Mouse (Mus musculus) testis, adult 2 months (tissue): Measurements from ENCODE around the gene Rtl1. TPM values are rescaled to one million over a fixed set of nuclear protein-coding genes. Genes with fewer than 3 reads are reported as not detected.

Source experiments
- H3K27ac ChIP-seq: fragments of 200-500 bp; 2 replicates; pipeline ENCODE4 v1.5.1; 2012; ENCODE audit warnings: low read depth, low read length; ENCODE audit not compliant: control insufficient read depth, insufficient read depth
- H3K27me3 ChIP-seq: fragments of 200-500 bp; 2 replicates; pipeline ENCODE4 v1.6.1; 2012; ENCODE audit warnings: mild to moderate bottlenecking, low read length, moderate library complexity; ENCODE audit not compliant: control insufficient read depth, insufficient read depth
- H3K36me3 ChIP-seq: fragments of 200-500 bp; 2 replicates; pipeline ENCODE4 v1.6.1; 2012; ENCODE audit warnings: mild to moderate bottlenecking, low read length; ENCODE audit not compliant: control insufficient read depth, insufficient read depth
- H3K4me1 ChIP-seq: fragments of 200-500 bp; 2 replicates; pipeline ENCODE4 v1.6.1; 2012; ENCODE audit warnings: low read length; ENCODE audit not compliant: control insufficient read depth, insufficient read depth
- H3K4me3 ChIP-seq: fragments of 200-500 bp; 2 replicates; pipeline ENCODE4 v1.5.1; 2012; ENCODE audit warnings: low read depth, mild to moderate bottlenecking, low read length, moderate library complexity, mixed read lengths; ENCODE audit not compliant: control insufficient read depth
- CTCF ChIP-seq: fragments of 200-500 bp; IDR thresholded peaks from 2 replicates; pipeline ENCODE4 v1.5.1; 2012; ENCODE audit warnings: low read depth, mild to moderate bottlenecking, inconsistent platforms, low read length, moderate library complexity; ENCODE audit not compliant: control insufficient read depth, insufficient read depth, insufficient replicate concordance
- POLR2A ChIP-seq: fragments of 200-500 bp; IDR thresholded peaks from 2 replicates; pipeline ENCODE4 v1.6.1; 2012; ENCODE audit warnings: low read depth, mild to moderate bottlenecking, inconsistent platforms, low read length, moderate library complexity; ENCODE audit not compliant: control insufficient read depth
- polyA plus RNA-seq: library from polyadenylated mRNA; depleted of rRNA; stranded (reverse); fragments of >200 nt; gene quantifications from 2 replicates; pipeline ENCODE4 v1.2.3, GENCODE M21; 2012; rRNA removed

Gene Rtl1
- polyA plus RNA-seq: not detected in 2 replicates

DNA sequence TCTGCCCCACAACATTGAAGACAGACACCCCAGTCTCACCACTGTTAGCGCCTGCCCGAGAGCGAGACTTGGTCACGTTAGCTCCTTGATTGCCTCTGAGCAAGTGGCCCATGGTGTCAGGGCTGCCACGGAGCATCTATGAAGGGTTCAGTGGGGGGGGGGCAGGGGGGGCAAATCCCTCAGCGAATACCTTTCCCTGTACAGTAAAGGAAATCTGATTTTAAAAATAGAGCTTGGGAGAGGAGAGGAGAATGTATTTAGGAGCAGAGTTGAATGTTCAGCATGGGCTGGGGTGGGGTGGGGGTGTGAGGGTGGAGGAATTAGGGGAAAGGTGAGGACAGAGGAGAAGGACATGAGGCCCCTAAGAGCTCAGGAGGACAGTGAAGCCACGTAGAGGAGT lies at the start of gene Rtl1:
Gene Rtl1 (minus strand): TSS at position 101 of the 400 bp plus-strand sequence.
- no peak for TF ChIP-seq POLR2A
- no peak for TF ChIP-seq CTCF
- Histone ChIP-seq H3K27me3 (no peaks in the 10 kb centered on the region), H3K36me3 (no peaks in the 10 kb centered on the region), H3K4me3 (no peak within 1 kb of the TSS), H3K4me1 (no peaks in the 10 kb centered on the region), H3K27ac (no peak within 1 kb of the TSS)

DNA sequence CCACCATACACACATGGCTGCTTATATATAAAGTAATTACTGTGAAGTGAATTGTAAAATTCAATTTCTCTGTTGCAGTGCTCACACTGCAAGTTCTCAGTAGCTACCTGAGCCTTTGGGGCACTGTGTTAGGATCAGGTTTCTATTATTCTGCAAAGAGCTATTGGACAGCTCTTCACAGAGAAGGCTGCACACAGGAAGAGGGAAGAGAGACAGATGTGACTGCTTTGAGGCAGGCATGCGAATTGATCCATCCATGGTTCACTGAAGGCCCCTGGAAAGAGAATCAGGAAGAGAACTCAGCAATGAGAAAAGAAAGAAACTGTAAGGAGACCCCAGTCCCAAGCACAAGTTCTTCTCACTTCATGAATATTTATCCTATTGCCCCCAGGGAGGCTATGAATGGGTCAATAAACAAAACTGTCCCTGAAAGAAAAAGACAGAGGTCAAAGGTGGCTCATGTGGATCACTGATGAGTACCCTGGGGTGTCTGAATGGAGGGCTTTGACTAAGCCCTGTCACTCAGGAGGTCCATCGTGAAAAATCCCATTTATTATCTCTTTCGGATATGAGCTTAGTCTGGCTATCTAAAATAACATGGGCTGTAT lies 40.5 kb upstream of the Rtl1 start:
- no peaks in the 10 kb centered on the region for H3K36me3 ChIP-seq
- no peak for TF ChIP-seq POLR2A
- TF ChIP-seq CTCF: no peak
- no peaks in the 10 kb centered on the region for H3K27me3 ChIP-seq
- H3K4me3 ChIP-seq: no peak overlapping the region
- H3K4me1 ChIP-seq: no peaks in the 10 kb centered on the region
- no peak overlapping the region for H3K27ac ChIP-seq

DNA sequence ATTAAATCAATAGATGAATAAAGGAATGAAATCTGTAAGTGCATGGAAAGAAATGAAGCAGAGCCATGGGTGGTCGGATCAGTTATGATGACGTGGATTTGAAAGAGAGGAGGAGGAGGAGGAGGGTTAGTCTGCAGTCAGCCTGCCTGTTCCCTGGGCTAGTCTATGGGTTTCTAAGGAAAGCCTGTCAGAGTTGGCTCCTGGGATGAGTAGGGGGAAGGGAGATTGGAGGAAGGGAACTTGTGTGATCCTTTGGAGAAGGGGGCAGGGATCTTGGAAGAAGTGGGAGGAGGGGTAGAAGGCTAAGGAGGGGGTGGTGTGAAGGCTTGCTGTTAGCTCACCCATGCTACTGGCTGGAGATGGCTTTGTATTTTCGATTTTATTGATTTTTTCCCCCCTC lies 31.9 kb upstream of the Rtl1 start:
- TF ChIP-seq CTCF (no peak), POLR2A (no peak)
- Histone ChIP-seq H3K4me1 (no peaks in the 10 kb centered on the region), H3K4me3 (no peak overlapping the region), H3K27me3 (no peaks in the 10 kb centered on the region), H3K27ac (no peak overlapping the region), H3K36me3 (no peaks in the 10 kb centered on the region)

DNA sequence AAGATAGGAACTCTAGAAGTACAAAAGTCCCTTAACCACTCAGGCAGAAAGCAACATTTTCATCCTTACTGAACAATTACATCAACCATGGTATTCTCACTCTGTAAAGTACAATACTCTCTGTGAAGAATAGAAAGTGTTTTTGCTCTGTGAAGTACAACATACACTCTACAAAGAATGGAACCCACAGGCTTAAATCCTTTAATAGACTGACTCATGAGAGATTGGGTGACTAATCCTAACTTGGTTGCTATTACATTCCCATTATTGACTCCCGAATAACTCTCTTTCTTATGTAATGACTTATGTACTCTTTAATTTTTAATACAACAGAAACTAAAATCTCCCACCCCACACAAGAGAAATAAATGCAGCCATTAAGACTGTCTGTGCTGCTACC lies 28.8 kb upstream of the Rtl1 start:
- TF ChIP-seq POLR2A (no peak), CTCF (no peak)
- Histone ChIP-seq H3K4me1 (no peaks in the 10 kb centered on the region), H3K27ac (no peak overlapping the region), H3K36me3 (no peaks in the 10 kb centered on the region), H3K27me3 (no peaks in the 10 kb centered on the region), H3K4me3 (no peak overlapping the region)

DNA sequence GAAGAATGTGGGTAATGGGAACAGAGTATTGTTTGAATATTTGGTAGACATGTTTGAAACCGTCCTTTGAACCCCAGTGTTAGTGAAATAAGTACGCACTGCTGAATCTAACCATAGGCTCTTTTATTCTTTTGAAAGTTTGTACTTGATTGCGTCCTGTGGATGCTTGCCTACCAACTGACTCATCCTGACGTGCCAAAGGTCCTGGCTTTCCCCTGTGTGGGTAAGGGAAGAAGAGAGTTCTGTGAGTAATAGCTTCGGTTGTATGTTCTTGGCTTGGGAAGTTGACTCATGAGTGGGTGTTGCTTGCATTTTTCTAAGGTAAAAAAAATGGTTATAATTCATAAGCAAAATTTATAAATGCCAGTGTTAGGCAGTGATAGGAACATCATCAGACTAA lies 26.8 kb upstream of the Rtl1 start:
- H3K27ac ChIP-seq: no peak overlapping the region
- no peak overlapping the region for H3K4me3 ChIP-seq
- no peak for TF ChIP-seq CTCF
- no peak for TF ChIP-seq POLR2A
- H3K27me3 ChIP-seq: no peaks in the 10 kb centered on the region
- H3K4me1 ChIP-seq: no peaks in the 10 kb centered on the region
- no peaks in the 10 kb centered on the region for H3K36me3 ChIP-seq

DNA sequence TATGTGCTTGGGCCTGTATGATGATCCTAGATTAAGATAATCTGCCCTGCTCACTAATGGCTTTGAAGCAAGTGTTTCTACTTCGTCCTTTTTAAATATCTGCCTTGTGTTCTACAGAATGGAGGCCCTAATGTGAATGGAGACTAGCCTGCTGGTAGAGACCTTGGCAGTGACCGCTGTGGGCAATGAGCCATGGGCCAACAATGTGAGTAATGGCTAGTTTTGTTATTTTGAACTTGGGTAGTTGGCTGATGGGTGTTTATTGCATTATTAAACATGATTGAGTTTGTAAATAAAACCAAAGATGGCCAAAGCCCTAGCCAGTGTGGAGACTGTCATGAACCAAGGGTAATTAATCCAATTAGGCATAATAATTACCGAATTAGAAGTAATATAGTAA lies 20.1 kb upstream of the Rtl1 start:
- Histone ChIP-seq H3K27me3 (no peaks in the 10 kb centered on the region), H3K4me1 (no peaks in the 10 kb centered on the region), H3K36me3 (no peaks in the 10 kb centered on the region), H3K27ac (no peak overlapping the region), H3K4me3 (no peak overlapping the region)
- TF ChIP-seq POLR2A: no peak
- no peak for TF ChIP-seq CTCF

DNA sequence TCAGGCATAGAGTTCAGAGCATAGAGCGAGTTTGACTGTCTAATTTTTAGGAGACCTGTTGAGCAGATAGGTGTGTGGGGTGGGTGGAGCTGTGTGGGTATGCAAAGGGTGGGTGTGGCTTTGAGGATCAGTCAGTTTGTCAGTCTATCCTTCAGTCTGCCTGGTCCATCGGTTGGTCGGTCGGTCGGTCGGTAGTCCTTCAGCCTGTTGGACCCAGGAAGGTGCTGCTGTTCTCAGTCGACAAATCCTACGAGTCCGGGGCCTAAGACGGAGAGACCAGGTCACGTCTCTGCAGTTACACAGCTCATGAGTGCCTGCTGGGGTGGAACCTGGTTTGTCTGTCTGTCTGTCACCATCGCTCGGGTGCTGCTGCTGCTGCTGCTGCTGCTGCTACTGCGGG lies 17.9 kb upstream of the Rtl1 start:
- Histone ChIP-seq H3K27ac (no peak overlapping the region), H3K27me3 (no peaks in the 10 kb centered on the region), H3K4me1 (no peaks in the 10 kb centered on the region), H3K36me3 (no peaks in the 10 kb centered on the region), H3K4me3 (no peak overlapping the region)
- TF ChIP-seq CTCF (no peak), POLR2A (no peak)

DNA sequence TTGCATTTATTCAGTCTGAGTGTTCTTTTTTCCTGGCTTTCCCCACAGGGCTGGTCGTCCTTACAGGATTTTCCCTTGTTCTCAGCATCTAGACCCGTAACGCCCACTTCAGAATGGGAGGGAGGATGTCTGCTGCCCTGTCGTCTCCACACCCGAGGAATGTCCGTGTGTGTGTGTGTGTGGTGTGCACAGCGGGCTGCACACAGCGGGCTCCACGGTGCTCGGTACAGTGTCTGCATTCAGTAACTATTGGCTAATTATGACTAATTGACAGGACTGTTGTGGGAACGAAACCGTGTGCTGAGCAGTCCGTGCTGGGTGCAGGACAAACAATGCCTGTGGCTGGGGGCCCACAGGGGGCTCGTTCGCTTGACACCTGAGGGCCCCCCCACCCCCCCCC lies 17.0 kb upstream of the Rtl1 start:
- Histone ChIP-seq H3K27me3 (no peaks in the 10 kb centered on the region), H3K4me3 (no peak overlapping the region), H3K36me3 (no peaks in the 10 kb centered on the region), H3K4me1 (no peaks in the 10 kb centered on the region), H3K27ac (no peak overlapping the region)
- TF ChIP-seq POLR2A (no peak), CTCF (no peak)
